Mouse (Mus musculus) liver, embryonic 14.5 days (tissue): ENCODE measurements around the gene Osbpl6. TPM values are rescaled to one million over a fixed set of nuclear protein-coding genes. Genes with fewer than 3 reads are reported as not detected.

ENCODE experiments used
- ATAC-seq: fragments of 200-750 bp; cut with Nextera tagmentation; 2 replicates; pipeline ENCODE4 v1.8.0; 2017; ENCODE audit warnings: moderate number of reproducible peaks, mild to moderate bottlenecking, moderate library complexity; ENCODE audit not compliant: insufficient read depth
- DNase-seq, 3 experiments: peaks; one replicate each; pipeline ENCODE4 v3.0.0-alpha.2; 2012 to 2013; ENCODE audit warnings: low read depth in 3 of 3, low spot score in 3 of 3
- H3K27ac ChIP-seq: fragments of 300-500 bp; sonication (generic); 2 replicates; pipeline ENCODE4 v1.5.1; 2014; ENCODE audit warnings: moderate library complexity, mild to moderate bottlenecking, control low read depth, inconsistent platforms
- H3K27me3 ChIP-seq: fragments of 300-500 bp; sonication (generic); 2 replicates; pipeline ENCODE4 v1.6.1; 2014; ENCODE audit warnings: mild to moderate bottlenecking, low read length, moderate library complexity; ENCODE audit not compliant: control insufficient read depth, insufficient read depth
- H3K36me3 ChIP-seq: fragments of 300-500 bp; sonication (generic); replicated peaks from 2 replicates; pipeline ENCODE4 v1.6.1; 2014; ENCODE audit warnings: low read depth; ENCODE audit not compliant: control insufficient read depth, insufficient read depth
- H3K4me1 ChIP-seq, 2 experiments: fragments of 200-500 bp in 1 of 2; fragments of 300-500 bp in 1 of 2; sonication (generic) in 1 of 2; replicated peaks; 2 replicates each; pipeline ENCODE4 v1.6.1; 2012 to 2014; ENCODE audit warnings: antibody characterized with exemption in 1 of 2, inconsistent platforms in 1 of 2, low read length in 1 of 2; ENCODE audit not compliant: control insufficient read depth in 2 of 2, insufficient read depth in 2 of 2
- H3K4me2 ChIP-seq: fragments of 300-500 bp; sonication (generic); 2 replicates; pipeline ENCODE4 v1.6.1; 2014; ENCODE audit warnings: low read depth, mild to moderate bottlenecking, control low read depth, moderate library complexity
- H3K4me3 ChIP-seq, 2 experiments: fragments of 200-500 bp in 1 of 2; fragments of 300-500 bp in 1 of 2; sonication (generic) in 1 of 2; 2 replicates each; pipeline ENCODE4 v1.5.1; 2012 to 2014; ENCODE audit warnings: low read depth in 2 of 2, low read length in 2 of 2, mild to moderate bottlenecking in 2 of 2, control low read depth in 1 of 2, inconsistent platforms in 1 of 2, moderate library complexity in 1 of 2; ENCODE audit not compliant: insufficient read depth in 1 of 2
- H3K9ac ChIP-seq: fragments of 300-500 bp; sonication (generic); replicated peaks from 2 replicates; pipeline ENCODE4 v1.6.1; 2014; ENCODE audit warnings: mild to moderate bottlenecking, control low read depth, moderate library complexity
- H3K9me3 ChIP-seq: fragments of 300-500 bp; sonication (generic); 2 replicates; pipeline ENCODE4 v1.6.1; 2016; ENCODE audit warnings: low read length, mixed read lengths; ENCODE audit not compliant: control insufficient read depth
- CTCF ChIP-seq: IDR thresholded peaks from 2 replicates; pipeline ENCODE4 v1.5.1; 2016; ENCODE audit warnings: antibody characterized with exemption, low read depth, control low read depth
- EP300 ChIP-seq: IDR thresholded peaks from 2 replicates; pipeline ENCODE4 v1.6.1; 2016; ENCODE audit warnings: antibody characterized with exemption, low read depth
- WGBS: fragments of 180-500 bp; shearing (Covaris S2); extraction: QIAGEN DNeasy Blood & Tissue Kit; methylation state at CpG from one replicate; pipeline ENCODE4 v1.1.7; 2014; ENCODE audit not compliant: insufficient replicate concordance; 5-methylcytosine and 5-hydroxymethylcytosine counted together
- polyA plus RNA-seq, 2 experiments: library from polyadenylated mRNA; depleted of rRNA in 1 of 2; stranded (reverse) in 1 of 2; unstranded in 1 of 2; fragments of >200 nt; fragmentation: Nextera tagmentation in 1 of 2; extraction: Ambion mirVana in 1 of 2; gene quantifications; 2 replicates each; pipeline versions ENCODE4 v1.2.1 to v1.2.3; 2012 to 2014

Gene Osbpl6
- polyA plus RNA-seq, 2 experiments: 0.17 to 0.20 TPM

DNA sequence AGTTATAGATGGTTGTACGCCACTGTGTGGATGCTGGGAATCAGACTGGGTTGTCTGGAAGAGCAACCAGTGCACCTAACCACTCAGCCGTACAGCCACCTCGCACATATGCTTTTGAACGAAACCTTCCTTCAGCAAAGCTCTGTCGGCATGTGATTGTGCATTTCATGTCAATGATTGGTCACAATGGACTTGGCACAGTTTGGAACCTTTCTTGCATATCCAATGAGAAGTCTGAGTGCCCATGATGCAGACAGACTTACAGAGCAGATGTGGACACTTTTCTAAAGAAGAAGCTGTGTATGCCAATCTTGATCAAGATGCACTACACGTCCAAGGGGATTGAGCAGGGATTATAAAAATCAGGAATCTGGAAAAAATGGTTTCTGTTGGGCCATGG lies 85.1 kb downstream of the Osbpl6 start:
- TF ChIP-seq CTCF: no peak
- TF ChIP-seq EP300: no peak
- Histone ChIP-seq H3K4me3 (no peak overlapping the region), H3K36me3 (no peaks in the 10 kb centered on the region), H3K27ac (no peak overlapping the region), H3K4me2 (no peak overlapping the region), H3K4me1 (no peaks in the 10 kb centered on the region), H3K9ac (no peak overlapping the region), H3K9me3 (no peaks in the 10 kb centered on the region), H3K27me3 (no peaks in the 10 kb centered on the region)
- DNase-seq (no peak), ATAC-seq (no peak)
- 61% methylated on average over 6 of the region's 6 CpGs for WGBS

- Histone ChIP-seq H3K4me1 (no peaks in the 10 kb centered on the region), H3K27ac (no peak overlapping the region), H3K9ac (no peak overlapping the region), H3K4me2 (no peak overlapping the region), H3K27me3 (no peaks in the 10 kb centered on the region), H3K36me3 (no peaks in the 10 kb centered on the region), H3K4me3 (no peak overlapping the region), H3K9me3 (no peaks in the 10 kb centered on the region)
- TF ChIP-seq EP300 (no peak), CTCF (no peak)
- 50% methylated on average over 7 of the region's 7 CpGs for WGBS
- ATAC-seq (no peak), DNase-seq (no peak)
Observed at GRCm38 (mm10) chr2:76492224-76492623, 85.9 kb downstream of the Osbpl6 start.

- ATAC-seq (no peak), DNase-seq (no peak)
- Histone ChIP-seq H3K4me1 (no peaks in the 10 kb centered on the region), H3K36me3 (no peaks in the 10 kb centered on the region), H3K9me3 (no peaks in the 10 kb centered on the region), H3K27me3 (no peaks in the 10 kb centered on the region), H3K4me3 (no peak overlapping the region), H3K9ac (no peak overlapping the region), H3K27ac (no peak overlapping the region), H3K4me2 (no peak overlapping the region)
- TF ChIP-seq CTCF: no peak
- TF ChIP-seq EP300: no peak
- WGBS: 66% methylated on average over 11 of the region's 11 CpGs
Observed at GRCm38 (mm10) chr2:76496006-76496748, 89.9 kb downstream of the Osbpl6 start.

DNA sequence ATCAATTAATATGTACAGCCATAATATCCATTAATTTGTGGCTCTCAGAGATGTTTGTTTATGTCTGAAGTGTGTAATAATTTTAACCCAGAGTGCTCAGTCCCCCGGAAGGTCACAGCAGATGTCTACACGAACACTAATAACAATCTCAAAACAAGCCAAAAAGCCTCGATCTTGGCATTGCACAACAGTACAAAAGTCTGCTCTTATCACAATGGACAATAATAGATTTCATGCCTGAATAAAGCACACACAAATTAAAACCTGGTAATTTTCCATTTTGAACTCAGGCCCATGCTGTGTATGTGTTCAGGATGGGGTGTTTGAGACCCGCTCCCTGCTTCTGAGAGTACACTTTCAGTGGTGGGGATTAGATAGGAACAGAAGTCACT lies 90.4 kb downstream of the Osbpl6 start:
- DNase-seq (no peak), ATAC-seq (no peak)
- Histone ChIP-seq H3K36me3 (no peaks in the 10 kb centered on the region), H3K9ac (no peak overlapping the region), H3K4me3 (no peak overlapping the region), H3K27ac (no peak overlapping the region), H3K4me1 (no peaks in the 10 kb centered on the region), H3K4me2 (no peak overlapping the region), H3K27me3 (no peaks in the 10 kb centered on the region), H3K9me3 (no peaks in the 10 kb centered on the region)
- WGBS: 59% methylated on average over 4 of the region's 4 CpGs
- TF ChIP-seq CTCF (no peak), EP300 (no peak)

DNA sequence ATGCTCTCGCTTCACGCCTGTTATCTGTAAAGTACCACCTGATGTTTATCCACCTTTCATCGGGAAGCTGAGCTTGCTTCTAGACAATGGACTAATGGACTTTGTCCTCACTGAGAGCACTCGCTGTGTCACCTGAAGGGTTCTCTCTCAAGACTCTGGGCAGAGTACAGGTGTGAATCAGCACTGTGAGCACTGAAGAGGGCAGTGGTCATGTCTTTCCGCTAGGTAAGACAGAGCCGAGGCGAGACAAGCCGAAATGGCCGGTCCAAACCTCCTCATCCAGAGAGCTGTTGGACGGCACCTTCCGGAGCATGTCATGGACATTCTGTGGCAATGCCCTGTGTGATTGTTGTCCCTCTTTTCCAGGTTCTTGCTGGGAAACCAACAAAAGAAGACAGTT lies 92.6 kb downstream of the Osbpl6 start:
- Histone ChIP-seq H3K4me1 (no peaks in the 10 kb centered on the region; a peak in 1 of 4 replicates), H3K27ac (no peak overlapping the region), H3K4me2 (no peak overlapping the region), H3K9me3 (no peaks in the 10 kb centered on the region), H3K9ac (no peak overlapping the region), H3K36me3 (no peaks in the 10 kb centered on the region), H3K4me3 (no peak overlapping the region), H3K27me3 (no peaks in the 10 kb centered on the region)
- no peak for ATAC-seq
- no peak for DNase-seq
- 77% methylated on average over 11 of the region's 11 CpGs for WGBS
- TF ChIP-seq CTCF: no peak
- no peak for TF ChIP-seq EP300
